Mouse (Mus musculus) myocyte (in vitro differentiated cells): ENCODE measurements around the gene Rab17.

ENCODE experiments used
- CEBPB ChIP-seq: IDR thresholded peaks from 2 replicates; pipeline ENCODE4 v1.6.1; 2011; ENCODE audit warnings: mild to moderate bottlenecking, moderate library complexity; ENCODE audit not compliant: poor library complexity, insufficient read depth, severe bottlenecking
- E2F4 ChIP-seq: IDR thresholded peaks from one replicate; pipeline ENCODE4 v1.6.1; 2011; ENCODE audit warnings: mild to moderate bottlenecking, control low read depth, moderate library complexity; ENCODE audit not compliant: insufficient read depth
- MAX ChIP-seq: IDR thresholded peaks from one replicate; pipeline ENCODE4 v1.6.1; 2011; ENCODE audit warnings: low read depth, mild to moderate bottlenecking, control low read depth
- MYOD1 ChIP-seq, 3 experiments: IDR thresholded peaks; one replicate each; pipeline ENCODE4 v1.6.1; 2011; ENCODE audit warnings: control low read depth in 2 of 3, low read depth in 2 of 3, mild to moderate bottlenecking in 2 of 3, moderate library complexity in 1 of 3; ENCODE audit not compliant: insufficient read length in 2 of 3, control insufficient read depth in 1 of 3
- MYOG ChIP-seq, 3 experiments: IDR thresholded peaks; one replicate each; pipeline ENCODE4 v1.6.1; 2011; ENCODE audit warnings: control low read depth in 2 of 3, low read depth in 2 of 3, mild to moderate bottlenecking in 2 of 3; ENCODE audit not compliant: insufficient read length in 2 of 3, control insufficient read depth in 1 of 3, insufficient read depth in 1 of 3
- POLR2A ChIP-seq: IDR thresholded peaks from one replicate; pipeline ENCODE4 v1.6.1; 2011; ENCODE audit warnings: low read depth, mild to moderate bottlenecking, control low read depth, moderate library complexity; ENCODE audit not compliant: insufficient read length
- POLR2AphosphoS2 ChIP-seq: IDR thresholded peaks from one replicate; pipeline ENCODE4 v1.6.1; 2011; ENCODE audit warnings: low read depth, control low read depth; ENCODE audit not compliant: insufficient read length
- REST ChIP-seq: IDR thresholded peaks from one replicate; pipeline ENCODE4 v1.6.1; 2011; ENCODE audit warnings: mild to moderate bottlenecking, control low read depth, moderate library complexity; ENCODE audit not compliant: insufficient read depth, insufficient read length
- SRF ChIP-seq: IDR thresholded peaks from one replicate; pipeline ENCODE4 v1.6.1; 2011; ENCODE audit warnings: low read depth; ENCODE audit not compliant: control insufficient read depth, insufficient read length
- TCF12 ChIP-seq: IDR thresholded peaks from one replicate; pipeline ENCODE4 v1.6.1; 2011; ENCODE audit warnings: mild to moderate bottlenecking, control low read depth; ENCODE audit not compliant: poor library complexity, insufficient read depth, severe bottlenecking
- TCF3 ChIP-seq: IDR thresholded peaks from one replicate; pipeline ENCODE4 v1.6.1; 2011; ENCODE audit warnings: low read depth, control low read depth; ENCODE audit not compliant: insufficient read length
- USF1 ChIP-seq: IDR thresholded peaks from one replicate; pipeline ENCODE4 v1.6.1; 2011; ENCODE audit warnings: low read depth, mild to moderate bottlenecking, control low read depth, moderate library complexity

GRCm38 (mm10) chr1:91008147-91008682, 38.8 kb upstream of the Rab17 start:
- no peak for TF ChIP-seq POLR2A
- no peak for TF ChIP-seq USF1
- TF ChIP-seq POLR2AphosphoS2, result no peak
- no peak for TF ChIP-seq MYOG (IDR thresholded peaks at IDR 0.05; ENCODE audit: control insufficient read depth in 1 of 3, insufficient read depth in 1 of 3, insufficient read length in 2 of 3, low read depth in 2 of 3)
- TF ChIP-seq E2F4, result no peak
- TF ChIP-seq MAX, result no peak
- TF ChIP-seq CEBPB, result no peak
- no peak for TF ChIP-seq SRF
- TF ChIP-seq TCF12, result no peak
- no peak for TF ChIP-seq MYOD1 (IDR thresholded peaks at IDR 0.05; ENCODE audit: control insufficient read depth in 1 of 3, insufficient read length in 2 of 3, low read depth in 2 of 3)
- TF ChIP-seq REST, result no peak
- no peak for TF ChIP-seq TCF3
